Mouse (Mus musculus) forebrain, embryonic 14.5 days (tissue): ENCODE measurements around the gene Setmar. TPM values are rescaled to one million over a fixed set of nuclear protein-coding genes. Genes with fewer than 3 reads are reported as not detected.
"Not testable (repeated sequence)": the region's sequence is repeated elsewhere in the genome, so short reads cannot be mapped to it uniquely, and the experiment has no call there.

Experiments
- ATAC-seq: fragments of 200-750 bp; cut with Nextera tagmentation; 2 replicates; pipeline ENCODE4 v1.8.0; 2017; ENCODE audit warnings: mild to moderate bottlenecking, moderate library complexity
- DNase-seq: peaks from one replicate; pipeline ENCODE4 v3.0.0-alpha.2; 2015; ENCODE audit warnings: low spot score
- H3K27ac ChIP-seq: fragments of 300-500 bp; sonication (generic); 2 replicates; pipeline ENCODE4 v1.5.1; 2014; ENCODE audit warnings: low read depth, mild to moderate bottlenecking, control low read depth, low read length, moderate library complexity
- H3K27me3 ChIP-seq: fragments of 300-500 bp; sonication (generic); replicated peaks from 2 replicates; pipeline ENCODE4 v1.6.1; 2014; ENCODE audit warnings: low read length, control low read depth, mixed read lengths; ENCODE audit not compliant: control insufficient read depth, insufficient read depth
- H3K36me3 ChIP-seq: fragments of 300-500 bp; sonication (generic); 2 replicates; pipeline ENCODE4 v1.6.1; 2014; ENCODE audit warnings: low read length, control low read depth; ENCODE audit not compliant: control insufficient read depth, insufficient read depth
- H3K4me1 ChIP-seq: fragments of 300-500 bp; sonication (generic); 2 replicates; pipeline ENCODE4 v1.6.1; 2014; ENCODE audit warnings: antibody characterized with exemption, low read length, control low read depth; ENCODE audit not compliant: control insufficient read depth, insufficient read depth
- H3K4me2 ChIP-seq: fragments of 300-500 bp; sonication (generic); 2 replicates; pipeline ENCODE4 v1.6.1; 2014; ENCODE audit warnings: mild to moderate bottlenecking, control low read depth, low read length
- H3K4me3 ChIP-seq: fragments of 300-500 bp; sonication (generic); 2 replicates; pipeline ENCODE4 v1.5.1; 2014; ENCODE audit warnings: low read depth, low read length, control low read depth
- H3K9ac ChIP-seq: fragments of 300-500 bp; sonication (generic); 2 replicates; pipeline ENCODE4 v1.6.1; 2014; ENCODE audit warnings: mild to moderate bottlenecking, low read length, control low read depth, moderate library complexity
- H3K9me3 ChIP-seq: fragments of 300-500 bp; sonication (generic); replicated peaks from 2 replicates; pipeline ENCODE4 v1.6.1; 2016; ENCODE audit warnings: low read length, control low read depth, mixed read lengths; ENCODE audit not compliant: control insufficient read depth
- WGBS: fragments of 180-500 bp; shearing (Covaris S2); extraction: QIAGEN DNeasy Blood & Tissue Kit; methylation state at CpG from one replicate; pipeline ENCODE4 v1.1.7; 2014; 5-methylcytosine and 5-hydroxymethylcytosine counted together
- polyA plus RNA-seq: library from polyadenylated mRNA; unstranded; fragments of >200 nt; fragmentation: Nextera tagmentation; extraction: Ambion mirVana; gene quantifications from 2 replicates; pipeline ENCODE4 v1.2.1, GENCODE M21; 2014

Setmar gene
- 7.7 TPM in 2 replicates for polyA plus RNA-seq

DNA sequence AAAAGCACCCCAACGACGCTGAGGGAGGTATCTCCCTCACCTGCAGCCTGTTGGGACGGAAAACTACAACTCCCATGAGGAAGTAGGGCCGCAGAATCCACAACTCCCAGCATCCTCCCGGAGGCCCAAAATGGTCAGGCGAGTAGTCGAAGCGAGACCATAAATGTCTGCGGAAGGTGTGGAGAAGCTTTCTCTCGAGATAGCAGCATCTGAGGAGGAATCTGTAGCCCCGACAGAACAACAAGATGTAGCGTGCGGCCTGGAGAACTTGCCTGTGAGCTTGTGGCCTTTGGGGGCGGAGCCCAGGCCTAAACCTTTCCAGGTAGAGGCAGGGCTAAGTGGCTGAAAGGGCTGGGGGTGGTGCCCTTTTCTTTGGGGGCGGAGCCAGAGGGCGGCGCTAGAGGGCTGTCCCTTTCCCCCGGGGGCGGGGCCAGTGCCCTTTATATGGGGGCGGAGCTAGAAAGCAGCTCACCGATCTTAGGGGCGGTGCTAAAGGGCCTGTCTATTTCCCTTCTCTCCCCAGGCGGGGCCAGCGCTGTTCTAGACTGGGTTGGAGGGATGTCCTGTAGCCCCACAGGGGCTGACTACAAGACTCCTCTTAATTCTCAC lies at the start of gene Setmar:
Setmar (plus strand) TSS at position 128 of the 609 bp plus-strand sequence.
- peak within 1 kb of the TSS; percentile 55 for H3K4me2 ChIP-seq
- peak within 1 kb of the TSS; percentile 63 for H3K9ac ChIP-seq
- H3K36me3 ChIP-seq = no peaks in the 10 kb centered on the region
- WGBS = under 1% methylated on average over 23 of the region's 24 CpGs
- peak; percentile 97 for DNase-seq
- peak within 1 kb of the TSS; percentile 91 for H3K27ac ChIP-seq
- H3K4me3 ChIP-seq = peak within 1 kb of the TSS; percentile 55
- no peaks in the 10 kb centered on the region for H3K27me3 ChIP-seq
- no peaks in the 10 kb centered on the region for H3K4me1 ChIP-seq
- no peaks in the 10 kb centered on the region for H3K9me3 ChIP-seq
- ATAC-seq = peak; percentile 96

DNA sequence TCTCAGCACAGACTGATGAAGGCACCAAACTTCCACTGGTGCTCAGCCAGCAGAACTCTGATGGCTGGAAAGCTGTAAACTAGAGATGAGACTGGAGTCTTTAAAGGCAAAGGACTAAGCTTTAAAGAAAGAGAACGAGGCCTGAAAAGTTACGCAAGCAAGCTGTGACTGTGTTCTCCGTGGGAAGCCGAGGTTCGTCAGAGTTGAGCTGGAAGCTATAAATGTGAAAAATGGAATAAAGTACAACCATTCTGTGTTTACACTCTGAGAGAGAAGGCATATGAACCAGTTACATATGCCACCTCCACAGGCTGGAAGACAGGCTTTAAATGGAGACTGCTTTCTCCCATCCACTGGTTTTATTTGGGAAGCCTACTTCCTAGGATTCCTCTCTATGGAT lies 43.2 kb upstream of the Setmar start:
- Histone ChIP-seq H3K36me3 (no peaks in the 10 kb centered on the region), H3K4me2 (no peak overlapping the region), H3K4me3 (no peak overlapping the region), H3K9me3 (no peaks in the 10 kb centered on the region), H3K27me3 (no peaks in the 10 kb centered on the region), H3K4me1 (no peaks in the 10 kb centered on the region), H3K9ac (no peak overlapping the region), H3K27ac (no peak overlapping the region)
- 92% methylated on average over 5 of the region's 5 CpGs for WGBS
- ATAC-seq (no peak), DNase-seq (no peak)

DNA sequence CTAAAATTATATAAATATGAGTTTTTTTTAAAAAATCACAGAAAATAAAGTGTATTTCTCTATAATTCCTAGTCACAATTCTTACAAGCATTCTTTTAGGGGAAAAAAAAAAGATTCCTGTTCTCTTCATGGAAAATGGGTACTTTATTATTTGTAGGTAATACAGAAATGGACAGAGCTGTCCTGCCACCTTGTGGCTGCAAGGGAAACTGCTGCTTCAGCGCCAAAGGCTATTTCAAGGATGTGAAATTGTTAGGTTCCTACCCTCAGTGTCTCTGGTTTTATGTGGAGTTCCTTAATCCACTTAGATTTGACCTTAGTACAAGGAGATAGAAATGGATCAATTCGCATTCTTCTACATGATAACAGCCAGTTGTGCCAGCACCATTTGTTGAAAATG lies 9.8 kb upstream of the Setmar start:
- DNase-seq = peak; percentile 73
- not testable (repeated sequence) for H3K4me1 ChIP-seq, H3K9ac ChIP-seq, H3K4me3 ChIP-seq, H3K4me2 ChIP-seq, H3K27me3 ChIP-seq, H3K9me3 ChIP-seq, ATAC-seq, H3K36me3 ChIP-seq, H3K27ac ChIP-seq
- WGBS = 1% methylated on average over 2 of the region's 2 CpGs

DNA sequence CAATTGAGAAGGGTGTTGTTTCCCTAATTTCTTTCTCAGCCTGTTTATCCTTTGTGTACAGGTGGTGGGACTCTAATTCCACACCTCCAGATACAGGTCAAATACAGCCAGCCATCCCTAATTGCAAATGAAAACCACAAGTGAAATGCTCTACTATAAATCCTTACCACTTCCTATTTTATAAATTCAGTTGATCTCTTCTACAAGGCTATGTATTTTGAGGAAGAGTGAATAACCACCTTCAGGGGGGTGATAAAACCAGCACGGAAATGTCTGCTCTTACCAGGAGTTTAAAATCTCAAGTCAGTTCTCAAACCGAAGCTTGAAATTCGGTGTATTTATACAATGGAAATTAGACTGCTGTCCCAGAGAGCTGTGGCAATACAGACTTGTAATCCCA lies 8.9 kb upstream of the Setmar start:
- Histone ChIP-seq H3K9me3 (no peaks in the 10 kb centered on the region), H3K4me3 (no peak overlapping the region), H3K36me3 (no peaks in the 10 kb centered on the region), H3K4me2 (no peak overlapping the region), H3K27me3 (no peaks in the 10 kb centered on the region), H3K4me1 (no peaks in the 10 kb centered on the region), H3K9ac (no peak overlapping the region), H3K27ac (no peak overlapping the region)
- no peak for ATAC-seq
- 87% methylated on average over 3 of the region's 3 CpGs for WGBS
- DNase-seq = no peak

DNA sequence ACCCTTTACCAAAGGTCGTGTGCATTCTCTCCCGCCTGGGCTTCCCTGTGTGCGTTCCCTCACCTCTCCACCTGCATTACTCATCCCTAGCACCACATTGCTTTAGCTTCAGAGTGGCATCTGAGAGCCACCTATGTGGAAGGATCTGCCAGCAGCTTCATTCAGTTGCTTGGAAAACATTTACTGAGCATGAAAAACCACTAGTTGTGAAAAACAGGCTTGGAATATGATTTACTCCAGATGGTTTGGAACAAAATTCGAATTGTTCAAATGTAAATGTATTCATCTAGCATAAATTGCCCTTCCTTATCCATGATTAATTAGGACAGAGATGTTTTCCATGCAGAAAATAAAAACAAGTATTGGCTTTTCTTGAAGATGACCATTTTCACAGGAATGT lies 7.5 kb upstream of the Setmar start:
- H3K4me1 ChIP-seq = no peaks in the 10 kb centered on the region
- no peaks in the 10 kb centered on the region for H3K27me3 ChIP-seq
- no peaks in the 10 kb centered on the region for H3K36me3 ChIP-seq
- peak; percentile 41 for DNase-seq
- no peak overlapping the region for H3K4me3 ChIP-seq
- ATAC-seq = no peak
- no peaks in the 10 kb centered on the region for H3K9me3 ChIP-seq
- no peak overlapping the region for H3K9ac ChIP-seq
- 76% methylated on average over 4 of the region's 4 CpGs for WGBS
- no peak overlapping the region for H3K4me2 ChIP-seq
- H3K27ac ChIP-seq = no peak overlapping the region

DNA sequence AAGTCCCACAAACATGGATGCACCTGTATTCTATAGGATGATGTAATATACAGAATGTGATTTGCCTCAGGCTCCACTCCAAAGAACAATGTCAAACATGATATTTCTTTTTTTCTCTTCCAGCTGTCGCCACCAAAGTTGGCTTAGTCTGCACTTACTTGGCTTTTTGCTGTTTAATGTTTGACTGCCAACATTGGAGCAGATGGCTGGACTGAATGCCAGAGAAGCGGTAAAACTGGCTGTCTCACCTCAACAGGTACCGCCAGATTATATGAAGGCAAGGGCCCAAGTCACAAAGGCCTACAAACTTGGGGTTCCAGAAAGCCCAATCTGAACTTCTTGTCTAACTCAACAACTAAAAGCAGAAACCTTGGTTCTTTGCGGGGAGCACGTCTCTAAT lies 6.8 kb upstream of the Setmar start:
- no peak overlapping the region for H3K9ac ChIP-seq
- H3K4me2 ChIP-seq = no peak overlapping the region
- no peak overlapping the region for H3K4me3 ChIP-seq
- no peaks in the 10 kb centered on the region for H3K9me3 ChIP-seq
- ATAC-seq (no peak; the same call in 1 of the 2 replicates), DNase-seq (peak; percentile 25)
- H3K4me1 ChIP-seq = no peaks in the 10 kb centered on the region
- no peak overlapping the region for H3K27ac ChIP-seq
- H3K27me3 ChIP-seq = no peaks in the 10 kb centered on the region
- 87% methylated on average over 5 of the region's 5 CpGs for WGBS
- H3K36me3 ChIP-seq = no peaks in the 10 kb centered on the region

DNA sequence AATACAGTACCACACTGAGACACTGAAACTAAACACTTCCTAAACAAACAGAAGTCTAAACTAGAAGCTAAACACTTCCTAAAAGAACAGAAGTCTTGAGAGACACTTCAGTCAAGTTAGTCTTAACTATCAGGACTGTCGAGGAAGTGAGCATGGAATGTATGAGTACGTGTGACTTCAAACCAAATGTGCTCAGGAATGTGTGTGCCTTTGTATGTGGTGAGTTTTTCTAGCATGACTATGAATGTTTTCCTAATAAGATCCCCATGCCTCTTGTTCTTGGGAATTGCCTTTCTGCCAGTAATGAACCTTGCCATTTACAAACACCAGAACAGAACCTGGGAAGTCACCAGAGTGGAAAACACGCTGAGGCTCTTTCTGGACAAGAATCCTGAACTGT lies 3.7 kb upstream of the Setmar start:
- Histone ChIP-seq H3K36me3 (no peaks in the 10 kb centered on the region), H3K27ac (no peak overlapping the region), H3K27me3 (no peaks in the 10 kb centered on the region), H3K9me3 (no peaks in the 10 kb centered on the region), H3K4me1 (no peaks in the 10 kb centered on the region), H3K4me2 (no peak overlapping the region), H3K9ac (no peak overlapping the region), H3K4me3 (no peak overlapping the region)
- ATAC-seq (no peak), DNase-seq (no peak)
- 76% methylated on average over 3 of the region's 3 CpGs for WGBS

DNA sequence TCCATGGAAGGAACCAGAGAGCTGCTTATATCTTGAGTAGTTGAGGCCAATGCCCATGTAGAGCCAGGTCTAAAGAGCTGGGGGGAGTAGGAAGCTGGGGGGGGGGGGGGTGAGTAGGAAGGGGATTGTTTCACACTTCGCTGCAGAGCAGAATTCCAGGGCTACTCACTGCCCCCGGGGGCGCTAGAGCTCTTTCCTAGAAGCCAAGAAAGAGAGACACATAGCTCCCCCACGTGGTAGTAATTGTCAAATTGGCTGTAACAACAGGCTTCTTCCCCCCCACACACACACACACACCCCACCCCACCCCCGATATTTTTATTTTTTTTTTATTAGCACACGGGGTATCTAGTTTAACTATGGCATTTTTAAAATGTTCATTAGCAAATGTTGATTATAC lies 738 bp downstream of the Setmar start:
- no peaks in the 10 kb centered on the region for H3K27me3 ChIP-seq
- no peaks in the 10 kb centered on the region for H3K4me1 ChIP-seq
- 6% methylated on average over 6 of the region's 6 CpGs for WGBS
- H3K36me3 ChIP-seq = no peaks in the 10 kb centered on the region
- DNase-seq (peak; percentile 92), ATAC-seq (no peak)
- peak overlapping the region; percentile 91 for H3K27ac ChIP-seq
- peak overlapping the region; percentile 51; the same call in 1 of the 2 replicates for H3K9ac ChIP-seq
- peak overlapping the region; percentile 55 for H3K4me3 ChIP-seq
- H3K9me3 ChIP-seq = no peaks in the 10 kb centered on the region
- peak overlapping the region; percentile 55 for H3K4me2 ChIP-seq

DNA sequence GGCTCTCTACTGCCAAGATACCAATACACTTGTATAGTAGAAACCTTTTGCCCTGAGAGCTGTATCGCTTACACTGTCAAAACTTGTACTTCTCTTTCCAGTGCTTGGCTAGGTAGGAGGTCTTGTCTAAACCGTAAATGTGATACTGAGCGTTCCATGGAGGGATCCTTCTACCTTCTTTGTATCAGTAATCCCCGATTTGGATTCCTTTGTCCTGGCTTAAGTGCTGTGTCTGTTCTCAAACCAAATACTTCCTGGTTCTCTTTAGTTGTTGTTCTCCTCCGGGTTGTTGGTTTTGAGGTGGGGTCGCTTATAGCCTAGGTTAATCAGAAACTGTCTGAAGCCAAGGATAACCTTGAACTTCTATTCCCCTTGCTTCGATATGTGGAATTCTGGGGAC lies 6.1 kb downstream of the Setmar start:
- 93% methylated on average over 7 of the region's 7 CpGs for WGBS

More for the DNA sequence above, 6.1 kb downstream of the Setmar start:
- ATAC-seq = no peak
- Histone ChIP-seq H3K9me3 (no peaks in the 10 kb centered on the region), H3K27ac (no peak overlapping the region), H3K4me1 (no peaks in the 10 kb centered on the region), H3K36me3 (no peaks in the 10 kb centered on the region), H3K27me3 (no peaks in the 10 kb centered on the region), H3K9ac (no peak overlapping the region), H3K4me2 (no peak overlapping the region), H3K4me3 (no peak overlapping the region)
- DNase-seq = no peak
